Mouse (Mus musculus) MEL (cell line): ENCODE data around the gene Aire. TPM values are rescaled to one million over a fixed set of nuclear protein-coding genes. Genes with fewer than 3 reads are reported as not detected.

Source experiments
- DNase-seq: peaks from one replicate; pipeline ENCODE4 v3.0.0; 2011; ENCODE audit warnings: low read depth, low spot score
- H3K27ac ChIP-seq: 2 replicates; pipeline ENCODE4 v1.5.1; 2012; ENCODE audit warnings: low read depth, mild to moderate bottlenecking, control low read depth, low read length, moderate library complexity; ENCODE audit not compliant: control insufficient read depth
- H3K27me3 ChIP-seq, 2 experiments: fragments of 150-350 bp in 1 of 2; sonication (generic) in 1 of 2; 2 replicates each; pipeline ENCODE4 v1.6.1; 2012; ENCODE audit warnings: low read length in 2 of 2, mild to moderate bottlenecking in 2 of 2, improper control_type of control experiment in 1 of 2, moderate library complexity in 1 of 2; ENCODE audit not compliant: insufficient read depth in 2 of 2, control insufficient read depth in 1 of 2
- H3K36me3 ChIP-seq, 2 experiments: 2 replicates each; pipeline ENCODE4 v1.6.1; 2012 to 2014; ENCODE audit warnings: low read length in 2 of 2, improper control_type of control experiment in 1 of 2, inconsistent platforms in 1 of 2, mild to moderate bottlenecking in 1 of 2; ENCODE audit not compliant: insufficient read depth in 2 of 2, control insufficient read depth in 1 of 2
- H3K4me1 ChIP-seq, 2 experiments: fragments of 150-350 bp in 1 of 2; sonication (generic) in 1 of 2; 2 replicates each; pipeline ENCODE4 v1.6.1; 2012; ENCODE audit warnings: low read length in 2 of 2, improper control_type of control experiment in 1 of 2, mild to moderate bottlenecking in 1 of 2; ENCODE audit not compliant: insufficient read depth in 2 of 2, control insufficient read depth in 1 of 2
- H3K4me3 ChIP-seq, 2 experiments: fragments of 150-350 bp in 1 of 2; sonication (generic) in 1 of 2; 2 replicates each; pipeline ENCODE4 v1.5.1; 2012; ENCODE audit warnings: low read depth in 2 of 2, low read length in 2 of 2, mild to moderate bottlenecking in 2 of 2, moderate library complexity in 2 of 2, control low read depth in 1 of 2, improper control_type of control experiment in 1 of 2; ENCODE audit not compliant: control insufficient read depth in 1 of 2, insufficient read depth in 1 of 2
- H3K79me2 ChIP-seq: 2 replicates; pipeline ENCODE4 v1.6.1; 2012; ENCODE audit warnings: mild to moderate bottlenecking, low read length, moderate library complexity; ENCODE audit not compliant: control insufficient read depth, poor library complexity, insufficient read depth
- H3K9ac ChIP-seq: 2 replicates; pipeline ENCODE4 v1.6.1; 2012; ENCODE audit warnings: low read depth, mild to moderate bottlenecking, control low read depth, low read length, moderate library complexity; ENCODE audit not compliant: control insufficient read depth, poor library complexity, severe bottlenecking
- H3K9me3 ChIP-seq: fragments of 150-350 bp; sonication (generic); replicated peaks from 2 replicates; pipeline ENCODE4 v1.6.1; 2012; ENCODE audit warnings: mild to moderate bottlenecking, low read length, improper control_type of control experiment, moderate library complexity; ENCODE audit not compliant: insufficient read depth
- CHD2 ChIP-seq: IDR thresholded peaks from 2 replicates; pipeline ENCODE4 v1.6.1; 2011; ENCODE audit warnings: low read length, improper control_type of control experiment
- CTCF ChIP-seq, 3 experiments: IDR thresholded peaks in 2 of 3; conservative IDR thresholded peaks in 1 of 3; 2 replicates each; pipeline ENCODE4 v1.5.1; 2011 to 2012; ENCODE audit warnings: low read length in 3 of 3, low read depth in 2 of 3, mild to moderate bottlenecking in 2 of 3, improper control_type of control experiment in 1 of 3, inconsistent platforms in 1 of 3, mixed read lengths in 1 of 3, moderate library complexity in 1 of 3; ENCODE audit not compliant: control insufficient read depth in 1 of 3, insufficient read depth in 1 of 3, poor library complexity in 1 of 3, severe bottlenecking in 1 of 3
- E2F4 ChIP-seq: IDR thresholded peaks from 2 replicates; pipeline ENCODE4 v1.6.1; 2011; ENCODE audit warnings: low read depth, low read length, improper control_type of control experiment, borderline replicate concordance
- ELF1 ChIP-seq: IDR thresholded peaks from 2 replicates; pipeline ENCODE4 v1.6.1; 2014; ENCODE audit warnings: low read depth, mild to moderate bottlenecking, inconsistent platforms, low read length, improper control_type of control experiment, moderate library complexity
- EP300 ChIP-seq, 2 experiments: IDR thresholded peaks; 2 replicates each; pipeline ENCODE4 v1.6.1; 2011; ENCODE audit warnings: improper control_type of control experiment in 2 of 2, low read length in 2 of 2, low read depth in 1 of 2, mild to moderate bottlenecking in 1 of 2
- ETS1 ChIP-seq: IDR thresholded peaks from 2 replicates; pipeline ENCODE4 v1.6.1; 2012; ENCODE audit warnings: low read depth, mild to moderate bottlenecking, inconsistent platforms, low read length, improper control_type of control experiment, moderate library complexity
- GABPA ChIP-seq: IDR thresholded peaks from 2 replicates; pipeline ENCODE4 v1.6.1; 2012; ENCODE audit warnings: low read depth, mild to moderate bottlenecking, inconsistent platforms, low read length, improper control_type of control experiment, moderate library complexity
- GATA1 ChIP-seq: IDR thresholded peaks from 2 replicates; pipeline ENCODE4 v1.6.1; 2011; ENCODE audit warnings: low read depth, low read length, improper control_type of control experiment
- HCFC1 ChIP-seq: IDR thresholded peaks from 2 replicates; pipeline ENCODE4 v1.6.1; 2012; ENCODE audit warnings: low read depth, mild to moderate bottlenecking, inconsistent platforms, low read length, improper control_type of control experiment, moderate library complexity
- MAFK ChIP-seq: IDR thresholded peaks from 2 replicates; pipeline ENCODE4 v1.6.1; 2011; ENCODE audit warnings: low read depth, mild to moderate bottlenecking, low read length, improper control_type of control experiment, borderline replicate concordance
- MAZ ChIP-seq: IDR thresholded peaks from 2 replicates; pipeline ENCODE4 v1.6.1; 2012; ENCODE audit warnings: low read depth, mild to moderate bottlenecking, inconsistent platforms, low read length, improper control_type of control experiment
- MEF2A ChIP-seq: IDR thresholded peaks from 2 replicates; pipeline ENCODE4 v1.6.1; 2014; ENCODE audit warnings: low read depth, mild to moderate bottlenecking, inconsistent platforms, low read length, improper control_type of control experiment; ENCODE audit not compliant: poor library complexity, insufficient replicate concordance, severe bottlenecking; ENCODE audit errors: extremely low read depth
- MYB ChIP-seq: IDR thresholded peaks from 2 replicates; pipeline ENCODE4 v1.6.1; 2011; ENCODE audit warnings: mild to moderate bottlenecking, low read depth, low read length, improper control_type of control experiment
- MYC ChIP-seq: IDR thresholded peaks from 2 replicates; pipeline ENCODE4 v1.6.1; 2011; ENCODE audit warnings: low read depth, mild to moderate bottlenecking, low read length, improper control_type of control experiment, moderate library complexity
- NRF1 ChIP-seq: IDR thresholded peaks from 2 replicates; pipeline ENCODE4 v1.6.1; 2014; ENCODE audit warnings: low read depth, mild to moderate bottlenecking, inconsistent platforms, low read length, improper control_type of control experiment, moderate library complexity; ENCODE audit not compliant: poor library complexity, insufficient read depth, severe bottlenecking
- POLR2AphosphoS2 ChIP-seq: IDR thresholded peaks from 2 replicates; pipeline ENCODE4 v1.6.1; 2011; ENCODE audit warnings: low read length, improper control_type of control experiment
- POLR2AphosphoS5 ChIP-seq: IDR thresholded peaks from 2 replicates; pipeline ENCODE4 v1.6.1; 2012; ENCODE audit warnings: low read depth, borderline replicate concordance, mild to moderate bottlenecking, inconsistent platforms, low read length, moderate library complexity, mixed read lengths
- SMC3 ChIP-seq: IDR thresholded peaks from 2 replicates; pipeline ENCODE4 v1.6.1; 2011; ENCODE audit warnings: low read depth, low read length, improper control_type of control experiment
- USF1 ChIP-seq: IDR thresholded peaks from 2 replicates; pipeline ENCODE4 v1.6.1; 2014; ENCODE audit warnings: low read depth, mild to moderate bottlenecking, inconsistent platforms, low read length, improper control_type of control experiment, moderate library complexity
- USF2 ChIP-seq, 2 experiments: IDR thresholded peaks; 2 replicates each; pipeline ENCODE4 v1.6.1; 2011 to 2012; ENCODE audit warnings: improper control_type of control experiment in 2 of 2, low read length in 2 of 2, borderline replicate concordance in 1 of 2, inconsistent platforms in 1 of 2, low read depth in 1 of 2, mild to moderate bottlenecking in 1 of 2; ENCODE audit not compliant: insufficient read depth in 1 of 2
- ZC3H11A ChIP-seq: IDR thresholded peaks from 2 replicates; pipeline ENCODE4 v1.6.1; 2012; ENCODE audit warnings: low read depth, mild to moderate bottlenecking, inconsistent platforms, low read length, improper control_type of control experiment
- ZKSCAN1 ChIP-seq: IDR thresholded peaks from 2 replicates; pipeline ENCODE4 v1.6.1; 2012; ENCODE audit warnings: low read depth, mild to moderate bottlenecking, inconsistent platforms, low read length, improper control_type of control experiment, moderate library complexity
- ZMIZ1 ChIP-seq: IDR thresholded peaks from 2 replicates; pipeline ENCODE4 v1.6.1; 2012; ENCODE audit warnings: low read depth, mild to moderate bottlenecking, inconsistent platforms, low read length, improper control_type of control experiment, moderate library complexity
- ZNF384 ChIP-seq: IDR thresholded peaks from 2 replicates; pipeline ENCODE4 v1.6.1; 2012; ENCODE audit warnings: low read depth, mild to moderate bottlenecking, inconsistent platforms, low read length, improper control_type of control experiment
- polyA plus RNA-seq, 2 experiments: library from polyadenylated mRNA; stranded (reverse) in 1 of 2; unstranded in 1 of 2; fragments of >175 nt in 1 of 2; fragments of >200 nt in 1 of 2; gene quantifications; 2 replicates each; pipeline versions ENCODE4 v1.2.1 to v1.2.4; 2012; ENCODE audit warnings: low replicate concordance in 2 of 2, low read depth in 1 of 2; ENCODE audit not compliant: insufficient read length in 2 of 2, insufficient read depth in 1 of 2, missing spikeins in 1 of 2
- total RNA-seq: library from RNA; depleted of rRNA; stranded (reverse); fragments of 300-350 nt; gene quantifications from 2 replicates; pipeline ENCODE4 v1.2.3, GENCODE M21; 2012

Gene Aire
- total and polyA plus RNA-seq, 3 experiments, result 0.17 TPM; not detected in 2

GRCm38 (mm10) chr10:78005791-78006438 lies 37.5 kb downstream of the Aire start:
- H3K79me2 ChIP-seq, result peaks cover 19% of the 10 kb centered on the region
- no peak overlapping the region for H3K4me3 ChIP-seq
- DNase-seq, result no peak
- H3K27ac ChIP-seq, result no peak overlapping the region
- TF ChIP-seq SMC3 (no peak), NRF1 (no peak), E2F4 (no peak), POLR2AphosphoS2 (no peak), USF2 (IDR thresholded peaks at IDR 0.05; ENCODE audit: borderline replicate concordance in 1 of 2, insufficient read depth in 1 of 2, low read depth in 1 of 2, low read length in 2 of 2) (no peak), ELF1 (no peak), CTCF (IDR thresholded peaks at IDR 0.05 in 2 of 3, conservative IDR thresholded peaks at IDR 0.05 in 1 of 3; ENCODE audit: control insufficient read depth in 1 of 3, insufficient read depth in 1 of 3, low read depth in 2 of 3, low read length in 3 of 3, poor library complexity in 1 of 3, severe bottlenecking in 1 of 3) (no peak), CHD2 (no peak), ZMIZ1 (no peak), MYB (no peak), HCFC1 (no peak)
- peaks cover 2 to 14% of the 10 kb centered on the region in 2 experiments; a peak in 3 of 4 replicates for H3K4me1 ChIP-seq
- no peak overlapping the region for H3K9ac ChIP-seq
- peaks cover 0 to 3% of the 10 kb centered on the region in 2 experiments; a peak in 3 of 4 replicates for H3K36me3 ChIP-seq
- no peaks in the 10 kb centered on the region for H3K27me3 ChIP-seq
- H3K9me3 ChIP-seq, result no peaks in the 10 kb centered on the region

GRCm38 (mm10) chr10:78004479-78005100 lies 38.8 kb downstream of the Aire start:
- Histone ChIP-seq H3K9me3 (no peaks in the 10 kb centered on the region), H3K79me2 (peaks cover 19% of the 10 kb centered on the region), H3K9ac (no peak overlapping the region), H3K27ac (no peak overlapping the region), H3K4me1 (peaks cover 2 to 11% of the 10 kb centered on the region in 2 experiments; a peak in 3 of 4 replicates), H3K4me3 (no peak overlapping the region), H3K27me3 (no peaks in the 10 kb centered on the region), H3K36me3 (peaks cover 0 to 3% of the 10 kb centered on the region in 2 experiments; a peak in 3 of 4 replicates)
- TF ChIP-seq MEF2A (no peak), ZKSCAN1 (no peak), GATA1 (no peak), MAFK (no peak), GABPA (no peak), MAZ (no peak), ZNF384 (no peak), POLR2AphosphoS5 (no peak), SMC3 (no peak), ETS1 (no peak), ZC3H11A (no peak), USF1 (no peak), EP300 (IDR thresholded peaks at IDR 0.05; ENCODE audit: low read depth in 1 of 2, low read length in 2 of 2) (no peak), POLR2AphosphoS2 (no peak), HCFC1 (no peak), MYC (no peak)
- no peak for DNase-seq
